Mouse (Mus musculus): ENCODE results near the gene Gng10. TPM values are rescaled to one million over a fixed set of nuclear protein-coding genes. Genes with fewer than 3 reads are reported as not detected.

Gene Gng10
- total RNA-seq, 2 experiments from 2014 or later = 8.2 to 26.0 TPM

Other genes with a start within 250 kb of the Gng10 start
- gene Olfr267, start 247.4 kb upstream of the Gng10 start, total RNA-seq (2015; ENCODE audit: low replicate concordance) = 0.72 TPM in 1 of 2 replicates, not detected in the other
- gene Olfr267, start 247.4 kb upstream of the Gng10 start, total RNA-seq (2017; ENCODE audit: low replicate concordance) = not detected in 2 replicates
- gene Ecpas, start 122.3 kb upstream of the Gng10 start, total RNA-seq (2015; ENCODE audit: low replicate concordance) = 53.0 and 54.1 TPM in 2 replicates
- gene Ecpas, start 122.3 kb upstream of the Gng10 start, total RNA-seq (2017; ENCODE audit: low replicate concordance) = 34.0 and 34.1 TPM in 2 replicates
- gene Zkscan16, start 91.5 kb upstream of the Gng10 start, total RNA-seq (2015; ENCODE audit: low replicate concordance) = not detected in 2 replicates
- gene Zkscan16, start 91.5 kb upstream of the Gng10 start, total RNA-seq (2017; ENCODE audit: low replicate concordance) = not detected in 2 replicates
- 4.3 and 9.2 TPM in 2 replicates for gene Ptgr1, start 48.0 kb upstream of the Gng10 start, total RNA-seq (2015; ENCODE audit: low replicate concordance)
- 4.3 and 4.4 TPM in 2 replicates for gene Ptgr1, start 48.0 kb upstream of the Gng10 start, total RNA-seq (2017; ENCODE audit: low replicate concordance)
- 1.1 and 5.0 TPM in 2 replicates for gene Dnajc25, start 40.0 kb upstream of the Gng10 start, total RNA-seq (2015; ENCODE audit: low replicate concordance)
- gene Dnajc25, start 40.0 kb upstream of the Gng10 start, total RNA-seq (2017; ENCODE audit: low replicate concordance) = 1.2 and 2.2 TPM in 2 replicates
- not detected in 2 replicates for gene Gm20503, start 31.9 kb upstream of the Gng10 start, total RNA-seq (2015; ENCODE audit: low replicate concordance)
- not detected in 2 replicates for gene Gm20503, start 31.9 kb upstream of the Gng10 start, total RNA-seq (2017; ENCODE audit: low replicate concordance)
- gene AI481877, start 103.9 kb downstream of the Gng10 start, total RNA-seq (2015; ENCODE audit: low replicate concordance) = not detected in 2 replicates
- gene AI481877, start 103.9 kb downstream of the Gng10 start, total RNA-seq (2017; ENCODE audit: low replicate concordance) = not detected in 2 replicates
- 44.4 and 45.4 TPM in 2 replicates for gene Ugcg, start 154.2 kb downstream of the Gng10 start, total RNA-seq (2015; ENCODE audit: low replicate concordance)
- 22.7 and 27.7 TPM in 2 replicates for gene Ugcg, start 154.2 kb downstream of the Gng10 start, total RNA-seq (2017; ENCODE audit: low replicate concordance)